Mouse (Mus musculus): ENCODE results near the gene C5ar2. TPM values are rescaled to one million over a fixed set of nuclear protein-coding genes. Genes with fewer than 3 reads are reported as not detected.

The C5ar2 gene
- total RNA-seq, 1 experiment = 0.13 TPM

DNA sequence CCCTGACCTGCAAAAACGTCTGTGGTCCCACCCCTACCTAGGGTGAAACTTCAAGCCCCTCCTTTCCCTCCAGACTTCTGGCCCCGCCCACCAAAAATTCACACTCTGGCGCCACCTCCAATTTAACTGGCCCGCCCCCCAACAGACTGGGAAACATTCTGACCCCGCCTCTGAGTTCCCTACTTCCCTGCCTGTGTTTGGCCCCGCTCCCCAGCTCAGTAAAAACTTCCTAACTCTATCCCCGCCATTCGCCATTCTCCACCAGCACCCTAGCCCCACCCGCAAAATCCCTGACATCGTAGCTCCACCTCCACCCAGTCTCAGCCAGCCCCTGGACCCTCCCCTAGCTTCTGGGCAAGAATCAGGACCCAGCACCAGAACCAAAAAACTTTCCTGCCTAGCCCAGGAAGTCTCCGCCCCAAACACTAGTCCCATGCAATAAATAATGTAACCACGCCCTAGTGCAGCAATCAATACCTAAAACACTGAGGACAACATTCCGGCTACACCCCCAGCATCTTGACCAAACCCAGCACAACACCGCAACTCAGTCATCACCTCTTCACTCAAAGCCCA is 41.6 kb upstream of the C5ar2 start:
- peaks cover 20% of the 10 kb centered on the region for H3K36me3 ChIP-seq (ENCODE audit: control insufficient read depth, insufficient read depth, low read length, poor library complexity, severe bottlenecking)
- no peak for TF ChIP-seq ZC3H11A (IDR thresholded peaks at IDR 0.05; ENCODE audit: borderline replicate concordance, low read depth, low read length)
- 0 out of 2 replicates have a peak, but pooled peaks have one; percentile 56 for TF ChIP-seq HCFC1 (IDR thresholded peaks at IDR 0.05; ENCODE audit: borderline replicate concordance, insufficient read depth, low read length)
- no peak for TF ChIP-seq ZNF384 (IDR thresholded peaks at IDR 0.05; ENCODE audit: low read depth, low read length)
- TF ChIP-seq CHD2 (IDR thresholded peaks at IDR 0.05; ENCODE audit: low read depth, low read length) = no peak
- TF ChIP-seq MAFK (IDR thresholded peaks at IDR 0.05; ENCODE audit: insufficient read depth, low read depth, low read length) = no peak
- peaks cover 0 to 6% of the 10 kb centered on the region in 2 experiments; a peak in 2 of 4 replicates for H3K4me1 ChIP-seq (ENCODE audit: control insufficient read depth in 2 of 2, insufficient read depth in 2 of 2, low read length in 2 of 2, poor library complexity in 1 of 2)
- peak overlapping the region; percentile 47 for H3K27ac ChIP-seq (ENCODE audit: insufficient read depth, low read depth, low read length, poor library complexity, severe bottlenecking)
- H3K9ac ChIP-seq (ENCODE audit: insufficient read depth, low read depth, low read length, poor library complexity, severe bottlenecking) = no peak overlapping the region
- in situ Hi-C loops (cut with MboI; ENCODE audit: low sequenced_read_pairs in 2 of 2, unreplicated experiment in 2 of 2) = no loop called here
- peak; percentile 88 for DNase-seq (ENCODE audit: low read depth, low spot score)
- H3K9me3 ChIP-seq (ENCODE audit: control insufficient read depth, insufficient read depth, low read depth, low read length) = no peaks in the 10 kb centered on the region
- peak overlapping the region; percentile 68 to 94 for H3K4me3 ChIP-seq (ENCODE audit: insufficient read depth in 1 of 2, low read depth in 1 of 2, low read length in 2 of 2, poor library complexity in 1 of 2, severe bottlenecking in 1 of 2)

DNA sequence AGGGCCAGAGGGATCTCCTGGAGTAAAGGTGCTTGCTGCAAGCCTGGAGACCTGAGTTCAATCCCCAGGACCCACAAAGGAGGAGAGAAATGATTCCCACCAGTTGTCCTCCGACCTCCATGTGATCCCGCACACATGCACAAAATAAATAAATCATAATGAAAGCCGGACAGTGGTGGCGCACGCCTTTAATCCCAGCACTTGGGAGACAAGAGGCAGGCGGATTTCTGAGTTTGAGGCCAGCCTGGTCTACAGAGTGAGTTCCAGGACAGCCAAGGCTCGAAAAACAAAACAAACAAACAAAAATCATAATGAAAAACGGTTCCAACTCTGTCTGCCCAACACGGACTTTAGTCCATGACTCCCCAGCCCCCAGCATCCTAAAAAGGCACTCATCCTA is 41.0 kb upstream of the C5ar2 start:
- Histone ChIP-seq H3K9ac (ENCODE audit: insufficient read depth, low read depth, low read length, poor library complexity, severe bottlenecking) (no peak overlapping the region), H3K27ac (ENCODE audit: insufficient read depth, low read depth, low read length, poor library complexity, severe bottlenecking) (no peak overlapping the region)

DNA sequence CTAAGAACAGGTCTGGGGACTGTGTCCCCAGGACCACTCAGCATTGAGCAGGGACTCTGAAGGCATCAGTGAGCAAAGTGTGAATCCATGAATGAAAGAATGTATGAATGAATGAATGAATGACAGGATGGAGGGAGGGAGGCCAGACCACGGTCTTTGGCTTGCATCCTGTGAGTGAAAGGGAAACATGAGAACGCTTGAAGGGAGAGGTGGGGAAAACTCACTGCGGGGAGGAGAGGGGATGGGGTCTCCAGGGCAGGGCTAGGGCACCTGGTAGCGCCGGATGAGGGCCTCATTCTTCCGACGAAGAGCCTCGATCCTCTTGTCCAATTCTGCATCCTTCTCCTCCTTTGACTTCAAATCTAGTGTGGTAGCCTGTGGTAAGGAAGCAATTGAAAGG is 40.0 kb upstream of the C5ar2 start:
- no peak overlapping the region for H3K27ac ChIP-seq (ENCODE audit: insufficient read depth, low read depth, low read length, poor library complexity, severe bottlenecking)
- in situ Hi-C loops (cut with MboI; ENCODE audit: low sequenced_read_pairs in 2 of 2, unreplicated experiment in 2 of 2) = no loop called here
- DNase-seq (ENCODE audit: low read depth, low spot score) = no peak
- H3K4me1 ChIP-seq (ENCODE audit: control insufficient read depth in 2 of 2, insufficient read depth in 2 of 2, low read length in 2 of 2, poor library complexity in 1 of 2) = peaks cover 0 to 6% of the 10 kb centered on the region in 2 experiments; a peak in 2 of 4 replicates
- TF ChIP-seq CHD2 (IDR thresholded peaks at IDR 0.05; ENCODE audit: low read depth, low read length) = no peak
- no peak for TF ChIP-seq MAFK (IDR thresholded peaks at IDR 0.05; ENCODE audit: insufficient read depth, low read depth, low read length)
- no peak for TF ChIP-seq ZNF384 (IDR thresholded peaks at IDR 0.05; ENCODE audit: low read depth, low read length)
- no peak for TF ChIP-seq HCFC1 (IDR thresholded peaks at IDR 0.05; ENCODE audit: borderline replicate concordance, insufficient read depth, low read length)
- TF ChIP-seq ZC3H11A (IDR thresholded peaks at IDR 0.05; ENCODE audit: borderline replicate concordance, low read depth, low read length) = no peak
- H3K36me3 ChIP-seq (ENCODE audit: control insufficient read depth, insufficient read depth, low read length, poor library complexity, severe bottlenecking) = peaks cover 20% of the 10 kb centered on the region
- H3K9me3 ChIP-seq (ENCODE audit: control insufficient read depth, insufficient read depth, low read depth, low read length) = no peaks in the 10 kb centered on the region
- H3K9ac ChIP-seq (ENCODE audit: insufficient read depth, low read depth, low read length, poor library complexity, severe bottlenecking) = no peak overlapping the region
- H3K4me3 ChIP-seq (ENCODE audit: insufficient read depth in 1 of 2, low read depth in 1 of 2, low read length in 2 of 2, poor library complexity in 1 of 2, severe bottlenecking in 1 of 2) = no peak overlapping the region

More for the DNA sequence above, 41.0 kb upstream of the C5ar2 start:
- DNase-seq (ENCODE audit: low read depth, low spot score) = no peak
- peaks cover 0 to 6% of the 10 kb centered on the region in 2 experiments; a peak in 2 of 4 replicates for H3K4me1 ChIP-seq (ENCODE audit: control insufficient read depth in 2 of 2, insufficient read depth in 2 of 2, low read length in 2 of 2, poor library complexity in 1 of 2)
- H3K9me3 ChIP-seq (ENCODE audit: control insufficient read depth, insufficient read depth, low read depth, low read length) = no peaks in the 10 kb centered on the region
- H3K4me3 ChIP-seq (ENCODE audit: insufficient read depth in 1 of 2, low read depth in 1 of 2, low read length in 2 of 2, poor library complexity in 1 of 2, severe bottlenecking in 1 of 2) = peak overlapping the region; percentile 68 to 94
- TF ChIP-seq ZNF384 (IDR thresholded peaks at IDR 0.05; ENCODE audit: low read depth, low read length) = no peak
- TF ChIP-seq CHD2 (IDR thresholded peaks at IDR 0.05; ENCODE audit: low read depth, low read length) = no peak
- no peak for TF ChIP-seq ZC3H11A (IDR thresholded peaks at IDR 0.05; ENCODE audit: borderline replicate concordance, low read depth, low read length)
- TF ChIP-seq HCFC1 (IDR thresholded peaks at IDR 0.05; ENCODE audit: borderline replicate concordance, insufficient read depth, low read length) = no peak
- peaks cover 20% of the 10 kb centered on the region for H3K36me3 ChIP-seq (ENCODE audit: control insufficient read depth, insufficient read depth, low read length, poor library complexity, severe bottlenecking)
- in situ Hi-C loops (cut with MboI; ENCODE audit: low sequenced_read_pairs in 2 of 2, unreplicated experiment in 2 of 2) = no loop called here

DNA sequence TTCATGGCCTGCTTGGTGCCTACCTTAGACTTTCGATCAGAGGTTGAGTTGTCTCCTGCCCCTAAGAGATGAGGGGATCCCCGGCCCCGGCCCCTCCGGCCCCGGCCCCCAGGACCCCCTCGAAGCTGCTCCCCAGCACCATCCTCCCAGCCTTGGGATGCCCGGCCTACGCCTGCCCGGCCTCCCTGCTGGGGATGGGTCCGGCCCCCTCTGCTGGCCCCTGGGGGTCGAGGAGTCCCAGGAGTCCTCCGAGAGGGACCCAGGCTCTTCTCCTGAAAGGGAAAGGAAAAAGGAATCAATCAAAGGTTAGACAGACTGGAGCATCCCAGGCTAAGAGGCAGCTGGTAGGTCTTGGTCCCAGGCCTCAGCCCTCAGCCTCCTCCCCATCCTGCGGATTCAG is 38.4 kb upstream of the C5ar2 start:
- no peak overlapping the region for H3K9ac ChIP-seq (ENCODE audit: insufficient read depth, low read depth, low read length, poor library complexity, severe bottlenecking)
- TF ChIP-seq ZC3H11A (IDR thresholded peaks at IDR 0.05; ENCODE audit: borderline replicate concordance, low read depth, low read length) (no peak), HCFC1 (IDR thresholded peaks at IDR 0.05; ENCODE audit: borderline replicate concordance, insufficient read depth, low read length) (no peak), MAFK (IDR thresholded peaks at IDR 0.05; ENCODE audit: insufficient read depth, low read depth, low read length) (no peak), CHD2 (IDR thresholded peaks at IDR 0.05; ENCODE audit: low read depth, low read length) (no peak), ZNF384 (IDR thresholded peaks at IDR 0.05; ENCODE audit: low read depth, low read length) (no peak)
- peaks cover 0 to 6% of the 10 kb centered on the region in 2 experiments; a peak in 2 of 4 replicates for H3K4me1 ChIP-seq (ENCODE audit: control insufficient read depth in 2 of 2, insufficient read depth in 2 of 2, low read length in 2 of 2, poor library complexity in 1 of 2)
- in situ Hi-C loops (cut with MboI; ENCODE audit: low sequenced_read_pairs in 2 of 2, unreplicated experiment in 2 of 2) = no loop called here
- no peak overlapping the region for H3K4me3 ChIP-seq (ENCODE audit: insufficient read depth in 1 of 2, low read depth in 1 of 2, low read length in 2 of 2, poor library complexity in 1 of 2, severe bottlenecking in 1 of 2)
- H3K36me3 ChIP-seq (ENCODE audit: control insufficient read depth, insufficient read depth, low read length, poor library complexity, severe bottlenecking) = peaks cover 23% of the 10 kb centered on the region
- H3K9me3 ChIP-seq (ENCODE audit: control insufficient read depth, insufficient read depth, low read depth, low read length) = no peaks in the 10 kb centered on the region
- no peak for DNase-seq (ENCODE audit: low read depth, low spot score)
- no peak overlapping the region for H3K27ac ChIP-seq (ENCODE audit: insufficient read depth, low read depth, low read length, poor library complexity, severe bottlenecking)
